Mouse (Mus musculus) ES-Bruce4 (cell line): ENCODE results near the gene Rnf141. TPM values are rescaled to one million over a fixed set of nuclear protein-coding genes. Genes with fewer than 3 reads are reported as not detected.

Experiments
- H3K27ac ChIP-seq: 2 replicates; pipeline ENCODE4 v1.5.1; 2012; ENCODE audit warnings: low read length, inconsistent platforms; ENCODE audit not compliant: insufficient read depth
- H3K27me3 ChIP-seq: 2 replicates; pipeline ENCODE4 v1.6.1; 2012; ENCODE audit warnings: mild to moderate bottlenecking, low read length, inconsistent platforms; ENCODE audit not compliant: control insufficient read depth, poor library complexity, insufficient read depth, severe bottlenecking
- H3K36me3 ChIP-seq: 2 replicates; pipeline ENCODE4 v1.6.1; 2012; ENCODE audit warnings: inconsistent platforms, mild to moderate bottlenecking, low read length, moderate library complexity; ENCODE audit not compliant: control insufficient read depth, poor library complexity, insufficient read depth, severe bottlenecking
- H3K4me1 ChIP-seq: one replicate; pipeline ENCODE4 v1.8.1; 2011; ENCODE audit warnings: low read length; ENCODE audit not compliant: control insufficient read depth, insufficient read depth
- H3K4me3 ChIP-seq: 2 replicates; pipeline ENCODE4 v1.5.1; 2011; ENCODE audit warnings: low read depth, mild to moderate bottlenecking, low read length
- H3K9ac ChIP-seq: 2 replicates; pipeline ENCODE4 v1.6.1; 2012; ENCODE audit warnings: low read depth, mild to moderate bottlenecking, inconsistent platforms; ENCODE audit not compliant: poor library complexity, severe bottlenecking
- H3K9me3 ChIP-seq: replicated peaks from 2 replicates; pipeline ENCODE4 v1.6.1; 2012; ENCODE audit warnings: mild to moderate bottlenecking, low read length, inconsistent platforms; ENCODE audit not compliant: control insufficient read depth, poor library complexity, insufficient read depth, severe bottlenecking
- CTCF ChIP-seq: IDR thresholded peaks from one replicate; pipeline ENCODE4 v1.8.1; 2011; ENCODE audit warnings: low read depth, low read length
- EP300 ChIP-seq: IDR thresholded peaks from 2 replicates; pipeline ENCODE4 v1.6.1; 2011; ENCODE audit warnings: low read depth, low read length; ENCODE audit not compliant: insufficient read depth
- POLR2A ChIP-seq: IDR thresholded peaks from one replicate; pipeline ENCODE4 v1.8.1; 2011; ENCODE audit warnings: low read length; ENCODE audit not compliant: insufficient read depth
- polyA plus RNA-seq: library from polyadenylated mRNA; stranded (reverse); fragments of >200 nt; gene quantifications from 2 replicates; pipeline ENCODE4 v1.2.4, GENCODE M21; 2011; ENCODE audit warnings: low read depth; ENCODE audit not compliant: missing spikeins, insufficient read depth, insufficient read length

The Rnf141 gene
- polyA plus RNA-seq, 1 experiment, result 43.0 TPM

DNA sequence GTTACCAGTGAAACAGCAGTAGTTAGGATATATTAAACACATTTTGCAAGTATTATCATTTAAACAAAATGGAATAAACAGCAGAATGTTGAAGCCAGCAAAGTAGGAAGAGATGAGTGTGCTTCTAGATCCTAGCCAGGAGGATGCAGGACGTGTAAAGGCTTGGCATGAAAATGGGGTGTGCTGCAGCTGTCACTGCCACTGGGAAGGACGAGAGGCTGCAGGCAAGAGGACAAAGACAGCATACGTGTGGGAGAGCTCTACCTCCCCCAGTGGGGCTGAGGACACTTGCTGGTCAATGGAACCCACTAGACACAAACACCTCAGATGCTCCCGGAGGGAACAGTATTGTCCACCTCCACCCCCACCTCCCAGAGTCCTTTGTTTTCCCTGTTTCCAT, 93.4 kb downstream of the Rnf141 start:
- Histone ChIP-seq H3K27me3 (no peaks in the 10 kb centered on the region), H3K9ac (no peak overlapping the region), H3K27ac (no peak overlapping the region), H3K4me3 (no peak overlapping the region), H3K4me1 (peaks cover 1% of the 10 kb centered on the region), H3K36me3 (no peaks in the 10 kb centered on the region), H3K9me3 (no peaks in the 10 kb centered on the region)
- no peak for TF ChIP-seq EP300
- no peak for TF ChIP-seq CTCF
- no peak for TF ChIP-seq POLR2A

Other genes starting within 250 kb of the Rnf141 start
- 60.2 and 65.5 TPM in 2 replicates for gene Sbf2, start 229.5 kb downstream of the Rnf141 start, polyA plus RNA-seq
- 1.9 and 2.4 TPM in 2 replicates for gene Adm, start 216.8 kb downstream of the Rnf141 start, polyA plus RNA-seq
- 2.4 and 3.1 TPM in 2 replicates for gene Ampd3, start 76.3 kb downstream of the Rnf141 start, polyA plus RNA-seq
- gene Lyve1, start 18.8 kb upstream of the Rnf141 start, polyA plus RNA-seq, result not detected in 2 replicates
- 0.19 TPM in 1 of 2 replicates, not detected in the other for gene Mrvi1, start 138.0 kb upstream of the Rnf141 start, polyA plus RNA-seq
- gene Ctr9, start 184.5 kb upstream of the Rnf141 start, polyA plus RNA-seq, result 81.6 and 89.0 TPM in 2 replicates
- 1,039 and 1,156 TPM in 2 replicates for gene Eif4g2, start 238.6 kb upstream of the Rnf141 start, polyA plus RNA-seq